Mouse (Mus musculus) embryonic facial prominence, embryonic 14.5 days (tissue): ENCODE results near the gene Nat14. TPM values are rescaled to one million over a fixed set of nuclear protein-coding genes. Genes with fewer than 3 reads are reported as not detected.
"Not testable (repeated sequence)": the region's sequence is repeated elsewhere in the genome, so short reads cannot be mapped to it uniquely, and the experiment has no call there.

ENCODE experiments used
- ATAC-seq: fragments of 200-750 bp; cut with Nextera tagmentation; 2 replicates; pipeline ENCODE4 v1.8.0; 2017; ENCODE audit warnings: low read depth, moderate number of reproducible peaks, moderate TSS enrichment
- DNase-seq: peaks from one replicate; pipeline ENCODE4 v3.0.0-alpha.2; 2015; ENCODE audit warnings: low spot score
- H3K27ac ChIP-seq: fragments of 300-500 bp; sonication (generic); replicated peaks from 2 replicates; pipeline ENCODE4 v1.5.1; 2014; ENCODE audit warnings: low read depth, mild to moderate bottlenecking, low read length, moderate library complexity
- H3K27me3 ChIP-seq: fragments of 300-500 bp; sonication (generic); replicated peaks from 2 replicates; pipeline ENCODE4 v1.6.1; 2014; ENCODE audit warnings: low read length; ENCODE audit not compliant: control insufficient read depth, insufficient read depth
- H3K36me3 ChIP-seq: fragments of 300-500 bp; sonication (generic); 2 replicates; pipeline ENCODE4 v1.6.1; 2014; ENCODE audit warnings: low read length, mixed read lengths; ENCODE audit not compliant: control insufficient read depth, insufficient read depth
- H3K4me1 ChIP-seq: fragments of 300-500 bp; sonication (generic); 2 replicates; pipeline ENCODE4 v1.6.1; 2014; ENCODE audit warnings: antibody characterized with exemption, low read length; ENCODE audit not compliant: control insufficient read depth, insufficient read depth
- H3K4me2 ChIP-seq: fragments of 300-500 bp; sonication (generic); 2 replicates; pipeline ENCODE4 v1.6.1; 2014; ENCODE audit warnings: low read depth, mild to moderate bottlenecking, low read length, moderate library complexity, mixed read lengths
- H3K4me3 ChIP-seq: fragments of 300-500 bp; sonication (generic); 2 replicates; pipeline ENCODE4 v1.5.1; 2014; ENCODE audit warnings: low read depth, mild to moderate bottlenecking, low read length
- H3K9ac ChIP-seq: fragments of 300-500 bp; sonication (generic); 2 replicates; pipeline ENCODE4 v1.6.1; 2014; ENCODE audit warnings: low read depth, mild to moderate bottlenecking, low read length, moderate library complexity, mixed read lengths
- H3K9me3 ChIP-seq: fragments of 300-500 bp; sonication (generic); 2 replicates; pipeline ENCODE4 v1.6.1; 2016; ENCODE audit warnings: low read length; ENCODE audit not compliant: control insufficient read depth
- WGBS: fragments of 180-500 bp; shearing (Covaris S2); extraction: QIAGEN DNeasy Blood & Tissue Kit; methylation state at CpG from one replicate; pipeline ENCODE4 v1.1.7; 2014; 5-methylcytosine and 5-hydroxymethylcytosine counted together
- polyA plus RNA-seq: library from polyadenylated mRNA; unstranded; fragments of >200 nt; fragmentation: Nextera tagmentation; extraction: Ambion mirVana; gene quantifications from 2 replicates; pipeline ENCODE4 v1.2.1, GENCODE M21; 2014

Nat14 gene
- 1.9 and 2.6 TPM in 2 replicates for polyA plus RNA-seq

- Histone ChIP-seq H3K4me2 (peak within 1 kb of the TSS; percentile 77), H3K9me3 (no peaks in the 10 kb centered on the region), H3K36me3 (peaks cover 39% of the 10 kb centered on the region), H3K4me3 (peak within 1 kb of the TSS; percentile 36), H3K4me1 (peaks cover 39% of the 10 kb centered on the region), H3K27me3 (no peaks in the 10 kb centered on the region), H3K9ac (peak within 1 kb of the TSS; percentile 62), H3K27ac (peak within 1 kb of the TSS; percentile 90)
- WGBS: 29% methylated on average over 8 of the region's 8 CpGs
- ATAC-seq: no peak
- no peak for DNase-seq
Observed at GRCm38 (mm10) chr7:4921824-4922482, at the start of gene Nat14. TSS of gene Nat14 (plus strand) at chr7:4922028.

- Histone ChIP-seq H3K36me3 (no peaks in the 10 kb centered on the region), H3K4me3 (peak within 1 kb of the TSS; percentile 63), H3K9ac (peak within 1 kb of the TSS; percentile 69), H3K4me2 (peak within 1 kb of the TSS; percentile 93), H3K27me3 (no peaks in the 10 kb centered on the region), H3K9me3 (no peaks in the 10 kb centered on the region), H3K27ac (no peak within 1 kb of the TSS; the same call in 1 of the 2 replicates), H3K4me1 (peaks cover 11% of the 10 kb centered on the region)
- under 1% methylated on average over 22 of the region's 22 CpGs for WGBS
- ATAC-seq (peak; percentile 100), DNase-seq (peak; percentile 97)
Observed at GRCm38 (mm10) chr7:4876753-4877221, 45.0 kb upstream of the Nat14 start, which contains the start of gene Isoc2a. TSS of gene Isoc2a (plus strand) at chr7:4877153.

GRCm38 (mm10) chr7:4877226-4877625, 44.6 kb upstream of the Nat14 start:
- DNase-seq: no peak
- H3K9me3 ChIP-seq: 0 out of 2 replicates have a peak, but pooled peaks cover 3% of the 10 kb centered on the region
- H3K9ac ChIP-seq: peak overlapping the region; percentile 69
- no peak overlapping the region; the same call in 1 of the 2 replicates for H3K27ac ChIP-seq
- peak overlapping the region; percentile 93 for H3K4me2 ChIP-seq
- H3K4me1 ChIP-seq: peaks cover 11% of the 10 kb centered on the region
- H3K36me3 ChIP-seq: no peaks in the 10 kb centered on the region
- H3K4me3 ChIP-seq: peak overlapping the region; percentile 63
- H3K27me3 ChIP-seq: no peaks in the 10 kb centered on the region
- WGBS: 11% methylated on average over 11 of the region's 11 CpGs
- ATAC-seq: no peak; the same call in 1 of the 2 replicates

GRCm38 (mm10) chr7:4878186-4878585, 43.6 kb upstream of the Nat14 start:
- no peak overlapping the region for H3K9ac ChIP-seq
- no peak for ATAC-seq

GRCm38 (mm10) chr7:4879036-4879435, 42.8 kb upstream of the Nat14 start:
- not testable (repeated sequence) for H3K4me3 ChIP-seq

More at GRCm38 (mm10) chr7:4878186-4878585, 43.6 kb upstream of the Nat14 start:
- DNase-seq: no peak
- H3K4me1 ChIP-seq: peaks cover 11% of the 10 kb centered on the region
- H3K36me3 ChIP-seq: no peaks in the 10 kb centered on the region
- no peak overlapping the region for H3K27ac ChIP-seq
- 0 out of 2 replicates have a peak, but pooled peaks cover 3% of the 10 kb centered on the region for H3K9me3 ChIP-seq
- no peak overlapping the region for H3K4me3 ChIP-seq
- H3K27me3 ChIP-seq: no peaks in the 10 kb centered on the region
- peak overlapping the region; percentile 93; the same call in 1 of the 2 replicates for H3K4me2 ChIP-seq

DNA sequence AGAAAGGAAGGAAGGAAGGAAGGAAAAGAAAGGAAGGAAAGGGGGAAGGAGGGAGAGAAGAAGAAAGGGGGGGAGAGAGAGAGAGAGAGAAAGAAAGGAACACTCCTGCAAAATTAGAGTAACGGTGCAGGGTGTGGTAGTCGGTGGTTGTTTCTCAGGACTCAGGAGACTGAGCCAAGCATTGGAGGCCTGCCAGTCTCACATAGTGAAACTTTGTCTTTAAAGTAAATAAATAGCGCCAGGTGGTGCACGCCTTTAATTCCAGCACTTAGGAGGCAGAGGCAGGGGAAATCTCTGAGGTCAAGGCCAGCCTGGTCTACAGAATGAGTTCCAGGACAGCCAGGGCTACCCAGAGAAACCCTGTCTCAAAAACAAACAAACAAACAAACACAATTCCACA, 35.1 kb upstream of the Nat14 start:
- ATAC-seq (no peak), DNase-seq (no peak)
- Histone ChIP-seq H3K9ac (no peak overlapping the region), H3K4me2 (no peak overlapping the region), H3K9me3 (peaks cover 13% of the 10 kb centered on the region; the same call in 1 of the 2 replicates), H3K36me3 (no peaks in the 10 kb centered on the region), H3K27ac (no peak overlapping the region), H3K4me3 (no peak overlapping the region), H3K4me1 (no peaks in the 10 kb centered on the region), H3K27me3 (no peaks in the 10 kb centered on the region)
- 46% methylated on average over 4 of the region's 4 CpGs for WGBS

More at GRCm38 (mm10) chr7:4879036-4879435, 42.8 kb upstream of the Nat14 start:
- H3K36me3 ChIP-seq, DNase-seq, H3K27ac ChIP-seq, H3K9ac ChIP-seq, ATAC-seq, H3K27me3 ChIP-seq, H3K9me3 ChIP-seq, H3K4me2 ChIP-seq: not testable (repeated sequence)
- peaks cover 11% of the 10 kb centered on the region for H3K4me1 ChIP-seq
- 73% methylated on average over 1 of the region's 1 CpGs for WGBS

GRCm38 (mm10) chr7:4895186-4895585, 26.6 kb upstream of the Nat14 start:
- H3K36me3 ChIP-seq: no peaks in the 10 kb centered on the region
- peaks cover 3% of the 10 kb centered on the region; the same call in 1 of the 2 replicates for H3K27me3 ChIP-seq
- no peak overlapping the region for H3K27ac ChIP-seq
- H3K4me2 ChIP-seq: no peak overlapping the region
- H3K9ac ChIP-seq: no peak overlapping the region
- 55% methylated on average over 9 of the region's 11 CpGs for WGBS
- no peak overlapping the region for H3K4me3 ChIP-seq
- DNase-seq (no peak), ATAC-seq (no peak)
- no peaks in the 10 kb centered on the region for H3K4me1 ChIP-seq
- no peaks in the 10 kb centered on the region for H3K9me3 ChIP-seq

DNA sequence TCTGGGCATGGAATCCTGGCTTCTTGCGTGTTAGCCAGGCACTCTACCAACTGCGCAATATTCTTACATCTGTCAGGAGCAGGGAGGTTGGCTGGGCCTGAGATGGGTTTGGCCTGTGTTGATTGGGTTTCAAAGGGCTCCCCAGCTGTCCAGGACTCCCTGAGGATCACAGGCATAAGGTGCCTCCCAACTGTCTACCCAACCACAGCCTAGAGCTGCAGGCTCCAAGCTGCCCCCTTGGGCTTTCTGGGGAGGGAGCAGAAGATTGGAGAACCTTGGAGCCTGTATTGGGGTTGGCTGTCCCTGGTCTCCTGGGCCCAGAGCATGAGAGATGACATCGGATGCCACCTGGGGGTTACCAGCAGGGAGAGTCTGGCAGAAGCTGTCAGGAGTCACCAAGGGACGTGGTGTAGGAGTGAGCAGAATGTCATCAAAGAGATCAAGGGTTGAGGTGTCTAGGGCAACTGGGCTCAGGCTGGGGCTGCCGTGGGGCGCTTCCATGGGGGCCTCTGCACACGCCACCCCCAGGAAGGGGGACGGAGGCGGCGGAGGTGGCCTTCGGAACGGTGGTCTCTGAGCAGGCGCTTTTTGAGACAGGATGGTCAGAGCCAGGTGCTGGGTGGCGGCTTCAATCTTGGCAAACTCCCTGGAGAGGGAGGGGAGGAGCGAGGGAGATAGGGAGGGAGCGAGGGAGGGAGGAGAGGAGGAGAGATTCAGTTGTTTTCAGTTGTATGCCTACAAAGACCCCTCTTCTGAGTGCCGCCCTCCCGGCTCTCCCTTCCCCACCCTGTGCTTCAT, 22.8 kb upstream of the Nat14 start:
- DNase-seq (peak; percentile 32), ATAC-seq (peak; percentile 83)
- H3K4me1 ChIP-seq: no peaks in the 10 kb centered on the region
- peak overlapping the region; percentile 11 for H3K9ac ChIP-seq
- H3K4me3 ChIP-seq: peak overlapping the region; percentile 24
- H3K4me2 ChIP-seq: peak overlapping the region; percentile 54
- H3K27ac ChIP-seq: no peak overlapping the region
- peaks cover 3% of the 10 kb centered on the region; the same call in 1 of the 2 replicates for H3K27me3 ChIP-seq
- 14% methylated on average over 18 of the region's 18 CpGs for WGBS
- H3K36me3 ChIP-seq: no peaks in the 10 kb centered on the region
- H3K9me3 ChIP-seq: peaks cover 4% of the 10 kb centered on the region; the same call in 1 of the 2 replicates
